Mouse (Mus musculus): ENCODE measurements around the gene Ttll7. TPM values are rescaled to one million over a fixed set of nuclear protein-coding genes. Genes with fewer than 3 reads are reported as not detected.

The Ttll7 gene
- polyA plus RNA-seq, 1 experiment from 2014 or later, result 7.6 TPM

DNA sequence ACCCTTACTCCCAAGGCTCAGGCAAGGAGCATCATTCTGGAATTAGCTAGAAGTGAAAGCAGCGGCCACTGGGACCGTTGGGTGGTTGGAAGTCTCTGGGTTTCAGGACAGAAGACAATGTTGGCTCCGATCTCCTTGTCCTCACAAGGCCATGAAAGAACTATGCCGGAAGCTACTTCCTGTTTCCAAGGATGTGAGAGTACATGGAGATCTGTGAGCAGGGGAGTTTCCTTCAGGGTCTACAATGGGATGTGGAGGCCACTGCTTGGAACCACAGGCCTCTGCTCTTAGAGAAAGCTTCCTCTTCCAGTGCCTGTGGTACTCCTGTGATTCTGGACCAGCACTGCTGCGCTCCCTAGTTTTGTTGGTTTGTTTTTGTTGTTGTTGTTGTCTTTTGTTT lies 5.9 kb upstream of the Ttll7 start:
- ATAC-seq (replicated peaks; ENCODE audit: insufficient number of reproducible peaks, low FRiP score, low TSS enrichment, low read depth) (no peak), DNase-seq (ENCODE audit: low spot score) (no peak)
- Histone ChIP-seq H3K36me3 (replicated peaks; ENCODE audit: control insufficient read depth, insufficient read depth, low read depth, low read length) (no peaks in the 10 kb centered on the region), H3K9ac (replicated peaks; ENCODE audit: low read length) (no peak overlapping the region), H3K27me3 (ENCODE audit: control insufficient read depth, insufficient read depth, low read length) (no peaks in the 10 kb centered on the region), H3K9me3 (replicated peaks; ENCODE audit: control insufficient read depth, low read length) (no peaks in the 10 kb centered on the region), H3K27ac (replicated peaks; ENCODE audit: low read depth, low read length) (no peak overlapping the region), H3K4me3 (ENCODE audit: low read depth, low read length) (no peak overlapping the region), H3K4me2 (ENCODE audit: low read depth, low read length) (no peak overlapping the region), H3K4me1 (ENCODE audit: control insufficient read depth, insufficient read depth, low read length) (no peaks in the 10 kb centered on the region)
- WGBS, result 81% methylated on average over 5 of the region's 5 CpGs

DNA sequence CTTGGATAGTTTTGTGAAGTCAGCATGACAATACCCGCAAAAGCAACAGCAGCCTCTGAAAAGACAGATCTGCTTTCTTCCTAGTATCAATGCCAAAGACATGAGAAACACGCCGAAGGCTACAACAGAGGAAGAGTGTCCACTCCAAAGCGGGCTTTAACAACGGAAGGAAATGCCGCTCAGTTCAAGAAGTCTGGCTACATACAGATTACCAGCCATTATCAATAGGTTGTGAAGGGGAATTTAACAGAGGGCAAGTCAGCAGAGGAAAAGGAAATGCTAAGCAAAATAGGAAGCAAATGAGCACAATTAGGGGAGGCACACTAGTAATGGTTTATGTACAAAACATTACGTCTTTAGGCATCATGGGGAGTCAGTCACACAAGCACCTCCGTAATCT lies 4.1 kb upstream of the Ttll7 start:
- Histone ChIP-seq H3K4me1 (ENCODE audit: control insufficient read depth, insufficient read depth, low read length) (no peaks in the 10 kb centered on the region), H3K9me3 (replicated peaks; ENCODE audit: control insufficient read depth, low read length) (no peaks in the 10 kb centered on the region), H3K4me2 (ENCODE audit: low read depth, low read length) (no peak overlapping the region), H3K9ac (replicated peaks; ENCODE audit: low read length) (no peak overlapping the region), H3K27me3 (ENCODE audit: control insufficient read depth, insufficient read depth, low read length) (no peaks in the 10 kb centered on the region), H3K36me3 (replicated peaks; ENCODE audit: control insufficient read depth, insufficient read depth, low read depth, low read length) (no peaks in the 10 kb centered on the region), H3K27ac (replicated peaks; ENCODE audit: low read depth, low read length) (no peak overlapping the region), H3K4me3 (ENCODE audit: low read depth, low read length) (no peak overlapping the region)
- no peak for DNase-seq (ENCODE audit: low spot score)
- ATAC-seq (replicated peaks; ENCODE audit: insufficient number of reproducible peaks, low FRiP score, low TSS enrichment, low read depth), result no peak
- WGBS, result 81% methylated on average over 8 of the region's 8 CpGs

DNA sequence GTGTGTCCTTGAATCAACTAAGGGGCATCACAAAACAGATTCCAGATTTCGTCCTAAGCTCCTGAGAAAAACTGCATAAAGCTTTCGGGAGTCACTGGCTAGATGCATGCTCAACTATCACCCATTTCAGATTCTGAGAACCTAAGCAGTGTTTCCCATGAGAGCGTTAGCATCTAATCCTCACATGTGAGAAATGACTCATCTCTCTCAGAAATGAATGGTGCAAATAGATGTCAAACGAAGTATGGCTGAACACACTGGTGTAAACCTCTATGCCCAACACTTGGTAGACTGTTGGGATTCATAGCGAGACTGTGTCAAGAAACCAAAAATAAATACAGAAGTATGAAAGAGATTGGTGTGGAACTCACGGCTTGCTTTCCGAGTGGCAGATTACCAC lies 2.8 kb upstream of the Ttll7 start:
- no peak overlapping the region for H3K9ac ChIP-seq (replicated peaks; ENCODE audit: low read length)

DNA sequence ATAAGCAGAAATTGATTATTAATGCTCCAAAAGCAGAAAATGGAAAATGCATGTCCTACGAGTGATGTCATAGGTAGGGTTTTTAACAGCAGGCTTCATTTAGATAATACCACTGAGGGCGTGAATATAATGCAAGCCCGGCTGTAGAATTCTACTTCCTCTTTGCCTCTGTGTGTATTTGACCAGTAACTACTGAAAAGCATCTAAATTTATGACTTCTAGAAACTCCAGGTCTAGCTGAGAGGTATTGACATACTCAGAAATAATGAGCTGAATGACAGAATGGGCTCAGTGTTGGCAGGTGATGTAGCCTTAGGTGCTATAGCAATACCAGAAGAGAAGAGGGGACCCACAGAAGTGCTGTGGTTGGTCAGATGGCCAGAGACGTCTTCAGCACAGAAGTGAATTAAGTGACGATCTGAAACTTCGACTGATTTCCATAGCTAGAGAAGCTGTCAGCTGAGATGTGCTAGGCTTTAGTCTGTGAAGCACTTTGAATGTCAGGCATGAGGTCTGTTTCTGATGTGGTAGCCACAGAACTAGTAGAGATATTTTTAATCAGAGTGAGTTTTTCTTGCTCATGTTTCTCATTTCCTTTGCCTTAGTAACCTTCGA lies 2.4 kb downstream of the Ttll7 start:
- ATAC-seq (replicated peaks; ENCODE audit: insufficient number of reproducible peaks, low FRiP score, low TSS enrichment, low read depth) (no peak), DNase-seq (ENCODE audit: low spot score) (no peak)
- no peak overlapping the region for H3K4me2 ChIP-seq (ENCODE audit: low read depth, low read length)
- H3K4me1 ChIP-seq (ENCODE audit: control insufficient read depth, insufficient read depth, low read length), result no peaks in the 10 kb centered on the region
- H3K27ac ChIP-seq (replicated peaks; ENCODE audit: low read depth, low read length), result no peak overlapping the region
- no peak overlapping the region for H3K9ac ChIP-seq (replicated peaks; ENCODE audit: low read length)
- H3K9me3 ChIP-seq (replicated peaks; ENCODE audit: control insufficient read depth, low read length), result no peaks in the 10 kb centered on the region
- WGBS, result 80% methylated on average over 7 of the region's 7 CpGs
- no peaks in the 10 kb centered on the region for H3K27me3 ChIP-seq (ENCODE audit: control insufficient read depth, insufficient read depth, low read length)
- H3K36me3 ChIP-seq (replicated peaks; ENCODE audit: control insufficient read depth, insufficient read depth, low read depth, low read length), result no peaks in the 10 kb centered on the region
- H3K4me3 ChIP-seq (ENCODE audit: low read depth, low read length), result no peak overlapping the region

More for the DNA sequence above, 2.8 kb upstream of the Ttll7 start:
- Histone ChIP-seq H3K27me3 (ENCODE audit: control insufficient read depth, insufficient read depth, low read length) (no peaks in the 10 kb centered on the region), H3K4me1 (ENCODE audit: control insufficient read depth, insufficient read depth, low read length) (no peaks in the 10 kb centered on the region), H3K4me3 (ENCODE audit: low read depth, low read length) (no peak overlapping the region), H3K36me3 (replicated peaks; ENCODE audit: control insufficient read depth, insufficient read depth, low read depth, low read length) (no peaks in the 10 kb centered on the region), H3K27ac (replicated peaks; ENCODE audit: low read depth, low read length) (no peak overlapping the region), H3K4me2 (ENCODE audit: low read depth, low read length) (no peak overlapping the region), H3K9me3 (replicated peaks; ENCODE audit: control insufficient read depth, low read length) (no peaks in the 10 kb centered on the region)
- DNase-seq (ENCODE audit: low spot score) (no peak), ATAC-seq (replicated peaks; ENCODE audit: insufficient number of reproducible peaks, low FRiP score, low TSS enrichment, low read depth) (no peak)
- 88% methylated on average over 7 of the region's 7 CpGs for WGBS

DNA sequence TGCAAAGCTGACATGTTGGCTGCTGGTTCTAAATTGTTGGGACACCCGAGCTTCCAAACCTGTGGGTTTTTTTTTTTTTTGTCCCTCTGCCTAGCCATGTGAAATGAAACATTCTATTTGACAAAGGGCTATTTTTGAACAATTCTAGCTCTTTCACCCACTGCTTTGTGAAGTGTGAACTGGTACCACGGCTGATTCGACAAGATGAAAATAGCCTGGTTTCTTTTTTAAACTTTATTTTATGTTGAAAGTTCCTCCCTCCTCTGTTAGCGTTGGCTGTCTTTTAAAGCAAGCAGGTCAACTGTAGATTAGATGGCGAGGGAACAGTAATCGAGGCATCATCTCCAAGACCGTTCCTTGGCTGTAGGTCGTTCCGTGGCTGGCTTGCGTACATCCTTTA lies 5.2 kb downstream of the Ttll7 start:
- H3K27me3 ChIP-seq (ENCODE audit: control insufficient read depth, insufficient read depth, low read length), result no peaks in the 10 kb centered on the region
- no peaks in the 10 kb centered on the region for H3K4me1 ChIP-seq (ENCODE audit: control insufficient read depth, insufficient read depth, low read length)
- no peak overlapping the region for H3K27ac ChIP-seq (replicated peaks; ENCODE audit: low read depth, low read length)
- ATAC-seq (replicated peaks; ENCODE audit: insufficient number of reproducible peaks, low FRiP score, low TSS enrichment, low read depth) (no peak), DNase-seq (ENCODE audit: low spot score) (no peak)
- 87% methylated on average over 10 of the region's 10 CpGs for WGBS
- no peaks in the 10 kb centered on the region for H3K36me3 ChIP-seq (replicated peaks; ENCODE audit: control insufficient read depth, insufficient read depth, low read depth, low read length)
- no peak overlapping the region for H3K4me2 ChIP-seq (ENCODE audit: low read depth, low read length)
- no peaks in the 10 kb centered on the region for H3K9me3 ChIP-seq (replicated peaks; ENCODE audit: control insufficient read depth, low read length)
- no peak overlapping the region for H3K9ac ChIP-seq (replicated peaks; ENCODE audit: low read length)
- no peak overlapping the region for H3K4me3 ChIP-seq (ENCODE audit: low read depth, low read length)

DNA sequence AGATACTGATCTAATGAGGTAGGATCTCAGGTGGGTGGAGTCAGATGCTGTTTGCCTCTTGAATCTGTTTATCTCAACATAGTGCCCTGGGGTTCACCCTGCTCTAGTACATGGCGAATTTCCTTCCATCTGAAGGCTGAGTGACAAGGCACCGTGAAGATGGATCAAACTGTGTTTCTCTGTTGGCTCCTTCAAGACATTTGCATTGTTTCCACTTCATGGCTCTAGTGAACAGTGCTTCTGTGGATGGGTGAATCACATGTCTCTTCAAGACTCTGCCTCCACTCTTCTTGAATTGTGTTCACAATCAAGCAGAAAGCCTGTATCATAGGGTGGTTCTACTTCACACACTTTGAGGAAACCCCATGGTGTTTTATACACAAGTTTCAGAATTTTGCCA lies 8.1 kb downstream of the Ttll7 start:
- no peak overlapping the region for H3K9ac ChIP-seq (replicated peaks; ENCODE audit: low read length)
- H3K4me2 ChIP-seq (ENCODE audit: low read depth, low read length), result no peak overlapping the region
- no peak overlapping the region for H3K4me3 ChIP-seq (ENCODE audit: low read depth, low read length)
- 88% methylated on average over 2 of the region's 2 CpGs for WGBS
- ATAC-seq (replicated peaks; ENCODE audit: insufficient number of reproducible peaks, low FRiP score, low TSS enrichment, low read depth) (no peak), DNase-seq (ENCODE audit: low spot score) (no peak)
- no peaks in the 10 kb centered on the region for H3K27me3 ChIP-seq (ENCODE audit: control insufficient read depth, insufficient read depth, low read length)
- H3K9me3 ChIP-seq (replicated peaks; ENCODE audit: control insufficient read depth, low read length), result no peaks in the 10 kb centered on the region
- H3K27ac ChIP-seq (replicated peaks; ENCODE audit: low read depth, low read length), result no peak overlapping the region
- no peaks in the 10 kb centered on the region for H3K4me1 ChIP-seq (ENCODE audit: control insufficient read depth, insufficient read depth, low read length)
- no peaks in the 10 kb centered on the region for H3K36me3 ChIP-seq (replicated peaks; ENCODE audit: control insufficient read depth, insufficient read depth, low read depth, low read length)

DNA sequence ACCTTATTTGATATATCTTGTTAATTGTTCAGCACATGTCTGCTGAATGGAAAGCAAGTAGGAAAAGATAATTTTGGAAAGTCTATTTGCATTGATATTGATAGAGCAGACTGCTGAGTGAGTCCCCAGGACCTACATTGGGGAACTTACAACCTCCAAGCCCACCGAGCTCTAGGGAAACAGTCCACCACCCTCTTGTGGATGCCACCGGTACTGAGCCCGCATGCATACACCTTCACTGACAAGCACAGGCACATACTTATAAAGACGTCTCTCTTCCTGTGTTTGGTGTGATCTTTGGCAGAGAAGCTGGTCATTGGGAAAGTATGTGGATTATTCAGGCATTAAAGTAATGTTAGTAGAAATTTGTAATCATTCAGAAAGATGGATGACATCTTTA lies 14.4 kb downstream of the Ttll7 start:
- DNase-seq (ENCODE audit: low spot score) (no peak), ATAC-seq (replicated peaks; ENCODE audit: insufficient number of reproducible peaks, low FRiP score, low TSS enrichment, low read depth) (no peak)
- H3K27ac ChIP-seq (replicated peaks; ENCODE audit: low read depth, low read length), result no peak overlapping the region
- no peaks in the 10 kb centered on the region for H3K4me1 ChIP-seq (ENCODE audit: control insufficient read depth, insufficient read depth, low read length)
- 28% methylated on average over 4 of the region's 4 CpGs for WGBS
- H3K9me3 ChIP-seq (replicated peaks; ENCODE audit: control insufficient read depth, low read length), result no peaks in the 10 kb centered on the region
- no peaks in the 10 kb centered on the region for H3K27me3 ChIP-seq (ENCODE audit: control insufficient read depth, insufficient read depth, low read length)
- no peaks in the 10 kb centered on the region for H3K36me3 ChIP-seq (replicated peaks; ENCODE audit: control insufficient read depth, insufficient read depth, low read depth, low read length)
- H3K4me3 ChIP-seq (ENCODE audit: low read depth, low read length), result no peak overlapping the region
- H3K9ac ChIP-seq (replicated peaks; ENCODE audit: low read length), result no peak overlapping the region
- no peak overlapping the region for H3K4me2 ChIP-seq (ENCODE audit: low read depth, low read length)

DNA sequence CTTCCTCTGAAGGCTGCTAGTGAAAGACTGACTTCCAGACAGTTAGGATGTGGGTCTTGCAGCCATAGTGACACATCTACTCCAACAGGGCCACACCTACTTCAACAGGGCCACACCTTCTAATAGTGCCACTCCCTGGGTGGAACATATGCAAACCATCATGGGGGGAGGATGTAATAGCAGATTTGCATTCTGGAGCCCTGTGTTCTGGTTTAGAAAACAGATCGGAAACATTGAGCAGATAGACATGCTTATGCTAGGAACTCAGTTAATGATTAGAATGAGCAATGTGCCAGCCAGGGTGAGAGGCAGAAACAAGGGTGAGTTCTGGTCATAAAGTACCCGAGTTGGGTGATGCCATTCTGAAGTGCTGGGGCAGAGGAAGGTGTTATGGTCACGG lies 19.8 kb downstream of the Ttll7 start:
- no peak for DNase-seq (ENCODE audit: low spot score)
- H3K27me3 ChIP-seq (ENCODE audit: control insufficient read depth, insufficient read depth, low read length), result no peaks in the 10 kb centered on the region
- no peak for ATAC-seq (replicated peaks; ENCODE audit: insufficient number of reproducible peaks, low FRiP score, low TSS enrichment, low read depth)
- no peaks in the 10 kb centered on the region for H3K36me3 ChIP-seq (replicated peaks; ENCODE audit: control insufficient read depth, insufficient read depth, low read depth, low read length)
- no peak overlapping the region for H3K9ac ChIP-seq (replicated peaks; ENCODE audit: low read length)
- no peak overlapping the region for H3K4me2 ChIP-seq (ENCODE audit: low read depth, low read length)
- no peak overlapping the region for H3K27ac ChIP-seq (replicated peaks; ENCODE audit: low read depth, low read length)
- no peak overlapping the region for H3K4me3 ChIP-seq (ENCODE audit: low read depth, low read length)
- no peaks in the 10 kb centered on the region for H3K9me3 ChIP-seq (replicated peaks; ENCODE audit: control insufficient read depth, low read length)
- H3K4me1 ChIP-seq (ENCODE audit: control insufficient read depth, insufficient read depth, low read length), result no peaks in the 10 kb centered on the region
- whole genome bisulfite sequencing, result 87% methylated on average over 3 of the region's 3 CpGs

Measured in embryonic facial prominence, embryonic 11.5 days (tissue).